Mouse (Mus musculus) heart, embryonic 12.5 days (tissue): Measurements from ENCODE around the gene Prkcg. TPM values are rescaled to one million over a fixed set of nuclear protein-coding genes. Genes with fewer than 3 reads are reported as not detected.

Experiments
- ATAC-seq: fragments of 200-750 bp; cut with Nextera tagmentation; 2 replicates; pipeline ENCODE4 v1.8.0; 2017; ENCODE audit warnings: moderate TSS enrichment, moderate library complexity; ENCODE audit not compliant: insufficient number of reproducible peaks, low FRiP score
- H3K27ac ChIP-seq: fragments of 300-500 bp; sonication (generic); 2 replicates; pipeline ENCODE4 v1.5.1; 2016; ENCODE audit warnings: mild to moderate bottlenecking, moderate library complexity; ENCODE audit not compliant: poor library complexity, severe bottlenecking
- H3K27me3 ChIP-seq: fragments of 300-500 bp; sonication (generic); replicated peaks from 2 replicates; pipeline ENCODE4 v1.6.1; 2016; ENCODE audit warnings: mild to moderate bottlenecking, moderate library complexity
- H3K36me3 ChIP-seq: fragments of 300-500 bp; sonication (generic); 2 replicates; pipeline ENCODE4 v1.6.1; 2016; ENCODE audit warnings: mild to moderate bottlenecking, moderate library complexity
- H3K4me1 ChIP-seq: fragments of 300-500 bp; sonication (generic); replicated peaks from 2 replicates; pipeline ENCODE4 v1.6.1; 2016; ENCODE audit warnings: mild to moderate bottlenecking
- H3K4me2 ChIP-seq: fragments of 300-500 bp; sonication (generic); 2 replicates; pipeline ENCODE4 v1.6.1; 2016; ENCODE audit warnings: mild to moderate bottlenecking, moderate library complexity
- H3K4me3 ChIP-seq: fragments of 300-500 bp; sonication (generic); 2 replicates; pipeline ENCODE4 v1.5.1; 2016; ENCODE audit warnings: mild to moderate bottlenecking
- H3K9ac ChIP-seq: fragments of 300-500 bp; sonication (generic); 2 replicates; pipeline ENCODE4 v1.6.1; 2016; ENCODE audit warnings: mild to moderate bottlenecking, moderate library complexity
- H3K9me3 ChIP-seq: fragments of 300-500 bp; sonication (generic); replicated peaks from 2 replicates; pipeline ENCODE4 v1.6.1; 2016; ENCODE audit warnings: mild to moderate bottlenecking, moderate library complexity
- whole genome bisulfite sequencing: fragments of 180-500 bp; shearing (Covaris S2); methylation state at CpG from one replicate; pipeline ENCODE4 v1.1.7; 2016; 5-methylcytosine and 5-hydroxymethylcytosine counted together
- polyA plus RNA-seq: library from polyadenylated mRNA; unstranded; fragments of >200 nt; fragmentation: Nextera tagmentation; extraction: Ambion mirVana; gene quantifications from 2 replicates; pipeline ENCODE4 v1.2.1, GENCODE M21; 2016

Prkcg gene
- polyA plus RNA-seq, 1 experiment from 2014 or later = 0.19 TPM

DNA sequence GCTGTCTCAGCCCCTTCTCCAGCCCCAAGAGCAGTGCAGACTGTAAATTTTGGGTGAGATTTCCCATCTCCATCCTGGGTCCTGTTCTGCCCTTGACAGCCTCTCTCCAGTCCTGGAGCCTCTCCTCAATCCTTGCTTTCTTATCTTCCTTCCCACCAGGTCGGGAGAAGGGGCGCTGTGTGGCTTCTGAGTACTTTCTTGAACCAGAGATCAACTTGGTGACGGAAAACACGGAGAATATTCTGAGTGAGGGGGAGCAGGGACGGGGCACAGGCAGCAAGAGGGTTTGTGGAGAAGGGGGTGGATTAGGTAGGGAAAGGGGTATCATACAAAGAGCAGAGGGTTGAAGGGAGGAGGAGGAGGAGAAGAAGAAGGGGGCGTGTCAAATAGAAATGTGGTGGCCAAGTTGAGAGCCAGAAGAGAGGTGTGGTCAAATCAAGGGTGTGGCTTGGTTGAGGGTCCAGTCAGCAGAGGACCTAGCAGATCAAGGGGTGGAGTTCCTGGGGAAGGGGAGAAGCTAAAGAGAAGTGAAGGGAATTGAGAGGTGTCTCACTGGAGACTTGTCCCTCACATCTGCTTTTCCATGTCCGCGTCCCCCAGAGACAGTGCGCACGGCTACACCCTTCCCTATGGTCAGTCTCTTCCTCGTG, 49.4 kb downstream of the Prkcg start:
- 55% methylated on average over 11 of the region's 11 CpGs for WGBS
- Histone ChIP-seq H3K4me3 (no peak overlapping the region), H3K27ac (no peak overlapping the region), H3K4me2 (no peak overlapping the region), H3K9me3 (no peaks in the 10 kb centered on the region), H3K36me3 (no peaks in the 10 kb centered on the region), H3K27me3 (peaks cover 22% of the 10 kb centered on the region), H3K4me1 (no peaks in the 10 kb centered on the region; the same call in 1 of the 2 replicates), H3K9ac (no peak overlapping the region)
- ATAC-seq = no peak

DNA sequence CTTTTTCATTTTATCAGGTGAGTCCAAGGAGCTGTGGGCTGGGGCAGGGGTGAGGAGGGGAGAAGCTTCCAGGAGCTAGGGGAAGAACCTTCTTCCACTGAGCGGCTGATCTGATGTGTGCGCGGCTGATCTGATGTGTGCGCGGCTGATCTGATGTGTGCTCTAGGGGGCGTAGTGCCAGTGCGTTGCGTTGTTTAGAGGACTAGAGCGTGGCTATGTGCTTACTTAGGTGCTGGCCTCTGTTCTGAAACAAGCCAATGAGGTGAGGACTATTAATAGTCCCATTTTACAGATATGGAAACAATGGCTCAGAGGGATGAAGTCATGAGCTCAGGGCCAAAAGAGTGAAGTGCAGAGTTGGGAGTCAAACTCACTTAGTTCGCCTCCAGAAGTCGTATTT, 50.0 kb downstream of the Prkcg start:
- WGBS = 78% methylated on average over 11 of the region's 11 CpGs
- H3K4me3 ChIP-seq = no peak overlapping the region
- no peaks in the 10 kb centered on the region for H3K9me3 ChIP-seq
- H3K4me1 ChIP-seq = no peaks in the 10 kb centered on the region
- H3K4me2 ChIP-seq = no peak overlapping the region
- H3K9ac ChIP-seq = no peak overlapping the region
- no peak overlapping the region for H3K27ac ChIP-seq
- no peak for ATAC-seq
- peaks cover 16% of the 10 kb centered on the region for H3K27me3 ChIP-seq
- no peaks in the 10 kb centered on the region for H3K36me3 ChIP-seq

GRCm38 (mm10) chr7:3343861-3344260, 54.9 kb downstream of the Prkcg start:
- no peaks in the 10 kb centered on the region for H3K9me3 ChIP-seq
- H3K4me2 ChIP-seq = no peak overlapping the region
- H3K4me3 ChIP-seq = no peak overlapping the region
- no peak overlapping the region for H3K27ac ChIP-seq
- 77% methylated on average over 3 of the region's 3 CpGs for WGBS
- H3K9ac ChIP-seq = no peak overlapping the region
- no peaks in the 10 kb centered on the region for H3K4me1 ChIP-seq
- H3K36me3 ChIP-seq = no peaks in the 10 kb centered on the region
- no peak for ATAC-seq
- H3K27me3 ChIP-seq = no peaks in the 10 kb centered on the region

DNA sequence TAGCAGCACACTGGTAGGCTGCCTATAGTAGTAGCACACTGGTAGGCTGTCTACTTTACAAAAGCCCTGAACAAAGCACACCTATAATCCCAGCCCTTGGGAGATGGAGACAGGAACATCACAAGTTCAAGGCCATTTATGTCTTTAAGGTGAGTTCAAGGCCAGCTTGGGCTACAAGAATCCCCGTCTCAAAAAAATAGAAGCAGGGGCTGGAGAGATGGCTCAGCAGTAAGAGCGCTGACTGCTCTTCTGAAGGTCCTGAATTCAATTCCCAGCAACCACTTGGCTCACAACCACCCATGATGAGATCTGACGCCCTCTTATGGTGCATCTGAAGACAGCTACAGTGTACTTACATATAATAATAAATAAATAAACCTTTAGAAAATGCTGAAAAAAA, 56.3 kb downstream of the Prkcg start:
- 75% methylated on average over 3 of the region's 3 CpGs for WGBS
- no peak overlapping the region for H3K4me2 ChIP-seq
- no peaks in the 10 kb centered on the region for H3K9me3 ChIP-seq
- no peaks in the 10 kb centered on the region for H3K4me1 ChIP-seq
- ATAC-seq = no peak
- H3K27ac ChIP-seq = no peak overlapping the region
- no peak overlapping the region for H3K9ac ChIP-seq
- H3K36me3 ChIP-seq = no peaks in the 10 kb centered on the region
- no peak overlapping the region for H3K4me3 ChIP-seq
- no peaks in the 10 kb centered on the region for H3K27me3 ChIP-seq

DNA sequence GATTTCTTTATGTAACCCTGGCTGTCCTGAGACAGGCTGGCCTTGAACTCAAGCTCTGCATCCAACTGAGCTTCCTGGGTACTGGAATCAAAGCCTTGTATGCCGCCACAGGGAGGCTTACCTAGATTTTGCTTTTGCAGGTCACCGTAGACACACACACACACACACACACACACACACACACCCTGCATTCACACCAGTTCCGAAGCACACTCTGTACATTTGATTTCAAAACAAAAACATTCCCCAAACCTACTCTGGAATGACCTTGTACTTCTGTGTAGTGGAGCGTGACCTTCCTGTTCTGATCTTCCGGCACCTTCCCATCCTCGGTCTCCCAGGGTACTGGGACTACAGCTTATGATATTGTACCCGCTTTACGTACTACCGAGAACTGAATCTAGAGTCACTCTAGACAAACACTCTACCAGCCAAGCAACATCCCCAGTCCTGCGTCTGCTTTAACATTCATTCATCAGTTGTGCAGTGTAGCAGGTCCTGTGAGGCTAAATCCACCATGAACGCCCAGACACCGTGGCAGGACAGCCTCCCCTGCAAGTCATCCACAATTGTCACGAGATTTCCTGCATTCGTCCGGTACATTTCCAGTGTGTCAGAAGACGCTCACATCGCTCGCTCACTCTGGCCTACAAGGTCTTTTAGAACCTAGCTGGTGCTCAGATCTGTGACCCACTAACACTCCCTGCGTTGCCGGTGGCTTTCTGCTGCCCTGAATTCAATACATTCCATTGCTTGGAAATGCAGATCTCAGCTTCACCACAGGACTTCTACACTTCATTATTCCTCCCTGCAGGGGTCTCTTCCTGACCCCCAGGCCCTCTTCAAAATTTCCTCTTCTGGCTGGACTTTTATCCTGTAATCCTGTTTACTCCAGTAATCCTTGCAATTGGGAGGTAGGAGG, 58.6 kb downstream of the Prkcg start:
- Histone ChIP-seq H3K36me3 (no peaks in the 10 kb centered on the region), H3K27ac (no peak overlapping the region), H3K9ac (no peak overlapping the region), H3K4me1 (no peaks in the 10 kb centered on the region), H3K4me3 (no peak overlapping the region), H3K4me2 (no peak overlapping the region), H3K9me3 (0 out of 2 replicates have a peak, but pooled peaks cover 6% of the 10 kb centered on the region), H3K27me3 (no peaks in the 10 kb centered on the region)
- 48% methylated on average over 20 of the region's 20 CpGs for WGBS
- no peak for ATAC-seq

GRCm38 (mm10) chr7:3348326-3348725, 59.3 kb downstream of the Prkcg start:
- Histone ChIP-seq H3K9ac (no peak overlapping the region), H3K4me2 (no peak overlapping the region), H3K4me3 (no peak overlapping the region), H3K4me1 (no peaks in the 10 kb centered on the region), H3K9me3 (0 out of 2 replicates have a peak, but pooled peaks cover 6% of the 10 kb centered on the region), H3K27me3 (no peaks in the 10 kb centered on the region), H3K27ac (no peak overlapping the region), H3K36me3 (no peaks in the 10 kb centered on the region)
- ATAC-seq = no peak
- whole genome bisulfite sequencing = 59% methylated on average over 5 of the region's 5 CpGs

GRCm38 (mm10) chr7:3349775-3350174, 60.8 kb downstream of the Prkcg start:
- Histone ChIP-seq H3K4me3 (no peak overlapping the region), H3K27ac (no peak overlapping the region), H3K4me1 (no peaks in the 10 kb centered on the region), H3K9me3 (0 out of 2 replicates have a peak, but pooled peaks cover 6% of the 10 kb centered on the region), H3K27me3 (no peaks in the 10 kb centered on the region), H3K4me2 (no peak overlapping the region), H3K9ac (no peak overlapping the region), H3K36me3 (no peaks in the 10 kb centered on the region)
- no peak for ATAC-seq
- 85% methylated on average over 9 of the region's 9 CpGs for WGBS

GRCm38 (mm10) chr7:3351536-3351935, 62.6 kb downstream of the Prkcg start:
- Histone ChIP-seq H3K4me2 (no peak overlapping the region), H3K9me3 (0 out of 2 replicates have a peak, but pooled peaks cover 6% of the 10 kb centered on the region), H3K4me3 (no peak overlapping the region), H3K27me3 (no peaks in the 10 kb centered on the region), H3K9ac (no peak overlapping the region), H3K36me3 (no peaks in the 10 kb centered on the region), H3K27ac (no peak overlapping the region), H3K4me1 (no peaks in the 10 kb centered on the region)
- 94% methylated on average over 1 of the region's 1 CpGs for WGBS
- ATAC-seq = no peak

GRCm38 (mm10) chr7:3354850-3355249, 65.9 kb downstream of the Prkcg start:
- no peaks in the 10 kb centered on the region for H3K4me1 ChIP-seq
- 0 out of 2 replicates have a peak, but pooled peaks cover 6% of the 10 kb centered on the region for H3K9me3 ChIP-seq
- no peak for ATAC-seq
- H3K4me2 ChIP-seq = no peak overlapping the region
- no peaks in the 10 kb centered on the region for H3K36me3 ChIP-seq
- WGBS = 80% methylated on average over 6 of the region's 6 CpGs
- H3K4me3 ChIP-seq = no peak overlapping the region
- no peaks in the 10 kb centered on the region for H3K27me3 ChIP-seq
- H3K27ac ChIP-seq = no peak overlapping the region
- no peak overlapping the region for H3K9ac ChIP-seq

- H3K36me3 ChIP-seq = no peaks in the 10 kb centered on the region
- H3K4me1 ChIP-seq = no peaks in the 10 kb centered on the region
- H3K9me3 ChIP-seq = no peaks in the 10 kb centered on the region
- H3K4me2 ChIP-seq = no peak overlapping the region
- no peak overlapping the region for H3K9ac ChIP-seq
- no peak overlapping the region for H3K27ac ChIP-seq
- ATAC-seq = no peak
- 97% methylated on average over 1 of the region's 1 CpGs for WGBS
- H3K4me3 ChIP-seq = no peak overlapping the region
- peaks cover 12% of the 10 kb centered on the region for H3K27me3 ChIP-seq
Measured at GRCm38 (mm10) chr7:3360678-3361077, 71.7 kb downstream of the Prkcg start.

GRCm38 (mm10) chr7:3365547-3366279, 76.7 kb downstream of the Prkcg start:
- ATAC-seq = no peak
- Histone ChIP-seq H3K4me3 (no peak overlapping the region), H3K27ac (no peak overlapping the region), H3K4me1 (peaks cover 16% of the 10 kb centered on the region), H3K4me2 (no peak overlapping the region), H3K27me3 (peaks cover 34% of the 10 kb centered on the region), H3K36me3 (no peaks in the 10 kb centered on the region), H3K9ac (no peak overlapping the region), H3K9me3 (no peaks in the 10 kb centered on the region)
- WGBS = 21% methylated on average over 11 of the region's 11 CpGs
